Mouse (Mus musculus) thymus, postnatal 14 days (tissue): ENCODE results near the gene Pnkp.
A peak's percentile ranks its signal among the peaks of the same experiment; 100 is the strongest.
"Not testable (repeated sequence)": the region's sequence is repeated elsewhere in the genome, so short reads cannot be mapped to it uniquely, and the experiment has no call there.

Experiments used
- DNase-seq: peaks from one replicate; pipeline ENCODE4 v3.0.0; 2021

Gene Pnkp

GRCm38 (mm10) chr7:44871181-44871580 is 14.2 kb downstream of the Pnkp start:
- DNase-seq: no peak

GRCm38 (mm10) chr7:44871774-44872173 is 14.8 kb downstream of the Pnkp start:
- not testable (repeated sequence) for DNase-seq

- DNase-seq: no peak
Observed at GRCm38 (mm10) chr7:44877833-44878232, 20.9 kb downstream of the Pnkp start.

GRCm38 (mm10) chr7:44883036-44883435 is 26.1 kb downstream of the Pnkp start:
- no peak for DNase-seq

- DNase-seq: no peak
Observed at GRCm38 (mm10) chr7:44884637-44885036, 27.7 kb downstream of the Pnkp start.

GRCm38 (mm10) chr7:44886964-44887363 is 30.0 kb downstream of the Pnkp start:
- no peak for DNase-seq

GRCm38 (mm10) chr7:44888256-44889105 is 31.5 kb downstream of the Pnkp start:
- no peak for DNase-seq

GRCm38 (mm10) chr7:44890180-44890579 is 33.2 kb downstream of the Pnkp start:
- no peak for DNase-seq

GRCm38 (mm10) chr7:44890737-44891136 is 33.8 kb downstream of the Pnkp start:
- no peak for DNase-seq

- DNase-seq: no peak
Observed at GRCm38 (mm10) chr7:44891611-44892010, 34.7 kb downstream of the Pnkp start.

GRCm38 (mm10) chr7:44892276-44892921 is 35.5 kb downstream of the Pnkp start, which contains the start of gene Med25:
Gene Med25, minus strand, starts transcription at chr7:44892712.
- peak; percentile 89 for DNase-seq

GRCm38 (mm10) chr7:44893197-44893596 is 36.3 kb downstream of the Pnkp start:
- no peak for DNase-seq

- no peak for DNase-seq
Observed at GRCm38 (mm10) chr7:44894175-44894574, 37.2 kb downstream of the Pnkp start.

GRCm38 (mm10) chr7:44895206-44895592 is 38.3 kb downstream of the Pnkp start:
- DNase-seq: no peak

GRCm38 (mm10) chr7:44895593-44896434 is 38.9 kb downstream of the Pnkp start, which contains the start of gene Fuz:
Gene Fuz, plus strand, starts transcription at chr7:44896079.
- DNase-seq: peak; percentile 85

- DNase-seq: no peak
Observed at GRCm38 (mm10) chr7:44896499-44896898, 39.6 kb downstream of the Pnkp start.

- DNase-seq: peak; percentile 32
Observed at GRCm38 (mm10) chr7:44898607-44899006, 41.7 kb downstream of the Pnkp start.

- peak; percentile 27 for DNase-seq
Observed at GRCm38 (mm10) chr7:44900632-44901031, 43.7 kb downstream of the Pnkp start.

- DNase-seq: peak; percentile 78
Observed at GRCm38 (mm10) chr7:44901230-44901722, 44.3 kb downstream of the Pnkp start.

GRCm38 (mm10) chr7:44905430-44905829 is 48.5 kb downstream of the Pnkp start:
- DNase-seq: no peak

GRCm38 (mm10) chr7:44908706-44909476 is 52.0 kb downstream of the Pnkp start:
- peak; percentile 36 for DNase-seq
